Mouse (Mus musculus) CD4-positive, CD25-positive, alpha-beta regulatory T cell, adult 2 months (primary cell): Measurements from ENCODE around the gene Lars2.

ENCODE experiments used
- DNase-seq: peaks from one replicate; pipeline ENCODE4 v3.0.0-alpha.2; 2012; ENCODE audit warnings: low read depth, low spot score

Lars2 gene

DNA sequence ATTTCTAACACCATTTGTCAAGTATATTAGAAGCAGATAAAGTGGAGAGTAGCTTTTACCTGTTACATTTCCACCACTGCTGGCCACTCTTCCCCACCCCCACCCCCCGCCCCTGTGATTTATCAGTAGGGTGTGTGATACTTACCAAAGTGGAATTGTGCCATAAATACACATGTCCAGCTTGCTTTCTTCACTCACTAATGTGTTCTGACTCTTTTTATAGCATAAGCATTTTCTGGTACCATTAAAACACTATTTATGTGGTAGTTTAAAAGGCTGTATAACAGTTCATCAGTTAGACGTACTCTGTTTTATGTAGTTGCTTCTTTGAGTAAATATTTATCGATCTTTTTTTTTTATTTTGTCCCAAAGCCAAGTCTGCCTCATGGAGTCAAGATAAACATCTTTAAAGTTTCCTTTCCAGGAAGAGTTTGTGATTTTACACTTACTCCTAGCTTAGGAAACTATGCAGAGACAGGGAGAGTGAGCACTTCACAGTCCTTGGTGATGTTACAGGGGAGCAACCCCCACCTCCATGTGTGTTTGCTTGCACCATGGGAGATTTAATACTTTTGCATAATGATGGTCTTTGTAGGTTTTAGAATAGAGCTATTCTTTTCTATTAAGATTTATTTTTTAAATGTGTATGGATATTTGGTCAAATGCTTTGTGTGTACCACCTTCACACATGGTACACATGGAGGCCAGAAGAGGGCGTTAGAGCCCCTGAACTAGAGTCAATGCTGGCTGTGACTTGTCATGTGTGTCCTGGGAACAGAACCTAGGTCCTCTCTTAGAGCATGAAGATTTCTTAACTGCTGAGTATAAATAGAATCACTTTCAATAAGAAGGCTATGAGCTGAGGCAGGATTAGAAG, 139.8 kb downstream of the Lars2 start:
- DNase-seq: no peak

DNA sequence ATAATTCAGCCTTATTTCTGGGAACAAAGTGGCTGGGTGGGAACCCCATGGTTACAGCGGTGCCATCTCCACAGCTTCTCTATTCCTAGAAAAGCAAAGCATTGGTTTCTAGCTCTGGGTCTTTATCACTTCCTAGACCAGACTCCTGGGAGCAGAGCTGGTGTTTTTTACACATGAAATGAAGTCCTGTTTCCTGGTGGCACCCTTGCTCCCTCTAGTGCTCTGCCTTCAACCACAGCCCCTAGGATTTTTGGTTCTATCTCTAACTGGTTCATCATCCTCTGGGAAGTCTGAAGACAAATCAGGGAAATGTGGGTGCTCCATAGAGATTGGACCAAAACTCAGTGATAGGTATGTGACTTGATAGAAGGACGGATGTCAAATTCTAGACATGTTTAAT, 140.7 kb downstream of the Lars2 start:
- DNase-seq: no peak

DNA sequence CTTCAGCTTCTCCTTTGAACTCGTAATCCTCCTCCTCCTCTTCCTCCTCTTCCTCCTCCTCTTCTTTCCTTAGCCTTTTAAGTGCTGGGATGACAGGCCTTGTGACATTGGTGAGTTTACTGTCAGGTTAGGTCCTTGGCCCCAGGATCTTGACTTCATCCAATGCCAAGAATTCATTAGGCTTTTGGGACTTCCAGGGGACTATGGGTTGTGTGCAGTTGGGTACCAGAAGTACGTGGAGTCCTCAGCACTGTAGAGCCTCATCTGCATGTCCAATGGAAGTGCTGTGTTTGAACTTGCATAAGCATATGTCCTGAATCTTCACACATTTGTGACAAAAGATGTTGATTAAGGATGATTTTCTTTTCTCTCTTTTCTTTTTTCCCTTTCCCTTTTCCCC, 142.3 kb downstream of the Lars2 start:
- DNase-seq: peak; percentile 42

DNA sequence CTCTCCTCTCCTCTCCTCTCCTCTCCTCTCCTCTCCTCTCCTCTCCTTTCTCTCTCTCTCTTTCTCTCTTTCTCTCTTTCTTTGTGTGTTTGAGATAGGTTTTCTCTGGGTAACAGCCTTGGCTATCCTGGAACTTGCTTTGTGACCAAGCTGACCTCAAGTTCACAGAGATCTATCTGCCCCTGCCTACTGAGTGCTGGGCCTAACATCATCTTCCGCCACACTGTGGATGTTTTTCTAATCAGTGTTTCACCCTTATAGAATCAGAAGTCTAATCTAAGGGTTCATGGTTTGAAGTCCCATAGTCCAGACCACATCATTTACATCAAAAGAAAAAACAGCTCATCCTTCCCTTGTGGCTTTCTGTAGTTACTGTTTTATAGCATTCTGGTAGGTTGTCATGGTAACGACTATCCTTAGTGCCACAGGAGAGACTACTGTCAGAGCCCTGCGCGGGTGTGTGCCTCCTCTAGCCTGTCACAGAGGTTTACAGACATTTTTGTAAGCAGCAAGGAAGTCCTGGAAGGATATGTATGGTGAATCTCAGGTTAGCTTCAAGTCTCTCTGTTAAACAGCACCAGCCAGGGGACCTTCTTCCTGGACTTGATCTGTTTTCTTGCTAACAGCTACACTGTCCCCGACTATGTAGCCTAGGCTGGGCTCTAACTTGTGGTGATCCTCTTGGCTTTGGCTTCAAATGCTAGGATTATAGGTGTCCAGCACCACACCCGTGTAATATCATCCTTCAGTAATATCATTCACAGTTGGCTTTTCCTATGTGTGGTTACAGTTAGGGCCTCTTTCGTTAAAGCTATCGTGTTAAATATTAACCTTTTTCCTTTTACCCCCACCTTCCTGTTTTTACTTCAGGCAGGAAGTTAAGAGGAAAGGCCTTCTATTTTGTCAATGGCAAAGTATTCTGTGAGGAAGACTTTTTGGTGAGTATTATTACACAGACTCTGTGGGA, 143.2 kb downstream of the Lars2 start:
- DNase-seq: peak; percentile 91

DNA sequence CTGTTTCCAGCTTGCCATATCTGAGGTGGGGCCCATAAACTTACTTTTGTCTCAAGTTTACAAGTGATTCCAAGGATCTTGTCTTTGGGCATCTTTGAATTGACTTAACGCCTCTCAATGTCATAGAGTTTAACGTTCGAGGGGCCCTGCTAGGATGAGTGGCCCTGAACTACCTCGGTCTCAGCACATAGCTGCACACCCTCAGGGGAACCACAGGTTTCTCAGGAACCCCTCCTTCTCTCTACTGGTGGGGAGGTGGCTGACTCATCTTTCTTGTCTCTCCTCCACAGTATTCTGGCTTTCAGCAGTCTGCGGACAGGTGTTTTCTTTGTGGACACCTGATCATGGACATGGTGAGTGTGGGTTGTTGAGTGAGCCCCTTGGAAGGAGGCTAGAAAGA, 144.2 kb downstream of the Lars2 start:
- DNase-seq: peak; percentile 25
